Mouse (Mus musculus): ENCODE measurements around the gene Slc6a8. TPM values are rescaled to one million over a fixed set of nuclear protein-coding genes. Genes with fewer than 3 reads are reported as not detected.
A peak's percentile ranks its signal among the peaks of the same experiment; 100 is the strongest.

Gene Slc6a8
- total and polyA plus RNA-seq, 3 experiments: 0.70 to 4.2 (median 2.2) TPM

DNA sequence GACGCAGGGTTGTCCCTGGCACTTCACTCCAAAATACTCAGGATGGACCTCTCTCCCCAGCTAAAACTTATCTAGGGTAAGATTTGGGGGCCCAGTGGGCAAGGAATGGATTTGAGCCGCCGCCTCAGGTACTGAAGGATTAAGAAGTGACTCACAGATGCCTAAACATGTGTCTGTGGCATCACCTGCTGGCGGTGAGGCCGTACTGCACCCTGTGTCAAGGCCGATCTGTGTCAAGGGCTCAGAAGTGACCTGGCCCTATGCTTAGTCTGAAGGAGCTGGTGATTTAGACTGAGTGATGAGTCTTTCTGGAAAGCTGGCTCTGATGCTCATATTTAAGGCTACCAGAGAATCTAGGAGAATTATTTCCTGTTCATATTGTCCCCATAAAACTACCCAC lies 18.8 kb upstream of the Slc6a8 start (continued):
- no peak for TF ChIP-seq RCOR1 (conservative IDR thresholded peaks at IDR 0.05; ENCODE audit: low read depth, low read length)
- no peak for TF ChIP-seq ELF1 (IDR thresholded peaks at IDR 0.05; ENCODE audit: low read depth, low read length)
- TF ChIP-seq NELFE (IDR thresholded peaks at IDR 0.05; ENCODE audit: low read depth, low read length): no peak
- no peak for TF ChIP-seq MXI1 (IDR thresholded peaks at IDR 0.05; ENCODE audit: low read depth, low read length)
- peak; percentile 91 for TF ChIP-seq RAD21 (IDR thresholded peaks at IDR 0.05; ENCODE audit: low read depth, low read length)

GRCm38 (mm10) chrX:73655529-73655928 lies 17.4 kb upstream of the Slc6a8 start:
- in situ Hi-C loops (cut with MboI; ENCODE audit: low pct_ligation_motif_present, low pct_unique_long_range_greater_than_20kb, low sequenced_read_pairs): loop anchor here (25.0 kb wide), 1 partner anchor 643 kb away; no protein-coding TSS in a partner anchor
- Histone ChIP-seq H3K9me3 (replicated peaks; ENCODE audit: low read length) (no peaks in the 10 kb centered on the region), H3K27ac (ENCODE audit: insufficient read depth, low read depth) (no peak overlapping the region), H3K4me3 (replicated peaks in 1 of 3; ENCODE audit: low read depth in 2 of 3, low read length in 2 of 3, poor library complexity in 1 of 3) (no peak overlapping the region), H3K9ac (ENCODE audit: insufficient read depth, low read depth) (no peak overlapping the region), H3K27me3 (replicated peaks) (no peaks in the 10 kb centered on the region), H3K4me2 (ENCODE audit: insufficient read depth, low read depth, poor library complexity, severe bottlenecking) (no peak overlapping the region), H3K36me3 (replicated peaks in 1 of 2; ENCODE audit: control insufficient read depth in 1 of 2, insufficient read depth in 1 of 2, low read length in 1 of 2) (no peaks in the 10 kb centered on the region), H3K79me2 (replicated peaks; ENCODE audit: control insufficient read depth, extremely low read depth, insufficient read depth, poor library complexity, severe bottlenecking) (no peaks in the 10 kb centered on the region), H3K4me1 (ENCODE audit: control insufficient read depth in 1 of 2, insufficient read depth in 2 of 2) (peaks cover 4 to 13% of the 10 kb centered on the region in 2 experiments; a peak in 3 of 4 replicates)
- TF ChIP-seq E2F4 (IDR thresholded peaks at IDR 0.05; ENCODE audit: insufficient replicate concordance, low read depth, low read length) (no peak), ZC3H11A (IDR thresholded peaks at IDR 0.05; ENCODE audit: low read depth, low read length) (no peak), PAX5 (IDR thresholded peaks at IDR 0.05; ENCODE audit: low read length) (no peak), CTCF (conservative IDR thresholded peaks at IDR 0.05 in 1 of 2, IDR thresholded peaks at IDR 0.05 in 1 of 2; ENCODE audit: low read depth in 2 of 2, low read length in 2 of 2) (peak; percentile 25 to 69; a peak in 3 of 4 replicates), CHD2 (IDR thresholded peaks at IDR 0.05; ENCODE audit: low read length) (no peak), BHLHE40 (IDR thresholded peaks at IDR 0.05; ENCODE audit: low read depth, low read length) (no peak), RCOR1 (conservative IDR thresholded peaks at IDR 0.05; ENCODE audit: low read depth, low read length) (no peak), IRF4 (IDR thresholded peaks at IDR 0.05; ENCODE audit: low read depth, low read length) (no peak), NELFE (IDR thresholded peaks at IDR 0.05; ENCODE audit: low read depth, low read length) (no peak), POLR2AphosphoS2 (IDR thresholded peaks at IDR 0.05; ENCODE audit: low read depth, low read length) (no peak), NRF1 (IDR thresholded peaks at IDR 0.05; ENCODE audit: low read depth, low read length) (no peak), TCF12 (IDR thresholded peaks at IDR 0.05; ENCODE audit: low read depth, low read length) (no peak), KAT2A (IDR thresholded peaks at IDR 0.05; ENCODE audit: insufficient replicate concordance, low read length) (no peak), USF2 (conservative IDR thresholded peaks at IDR 0.05; ENCODE audit: low read depth, low read length) (no peak), ZMIZ1 (IDR thresholded peaks at IDR 0.05; ENCODE audit: low read depth, low read length) (no peak), ETS1 (conservative IDR thresholded peaks at IDR 0.05; ENCODE audit: low read depth, low read length) (no peak), HCFC1 (IDR thresholded peaks at IDR 0.05; ENCODE audit: low read depth, low read length) (no peak), ZNF384 (IDR thresholded peaks at IDR 0.05; ENCODE audit: low read depth, low read length) (no peak), RAD21 (IDR thresholded peaks at IDR 0.05; ENCODE audit: low read depth, low read length) (peak; percentile 30), CHD1 (IDR thresholded peaks at IDR 0.05; ENCODE audit: low read depth, low read length) (no peak), SIN3A (IDR thresholded peaks at IDR 0.05; ENCODE audit: low read length) (no peak), MXI1 (IDR thresholded peaks at IDR 0.05; ENCODE audit: low read depth, low read length) (no peak), SMC3 (IDR thresholded peaks at IDR 0.05; ENCODE audit: low read depth, low read length) (peak; percentile 52), USF1 (IDR thresholded peaks at IDR 0.05; ENCODE audit: low read depth, low read length) (no peak)
- dilution Hi-C loops (cut with MboI; ENCODE audit: extremely low pct_ligation_motif_present, extremely low pct_unique_long_range_greater_than_20kb, low sequenced_read_pairs): no loop called here
- peak; percentile 62 for DNase-seq (ENCODE audit: extremely low read depth)

Data from CH12.LX (cell line).